Comparison of ENCODE assay signal across 10 mouse cellular contexts in genomic region chr11:95495883-95496282, GRCm38 (mm10). TPM values are rescaled to one million over a fixed set of nuclear protein-coding genes. Genes with fewer than 3 reads are reported as not detected.
"Had no signal": no experiment of that assay in that cellular context is flagged by ENCODE, and none has a peak within 500 bp of the region (broad histone marks: within the 10 kb centered on the region; RNA-seq: fewer than 3 reads in every experiment).

No protein-coding gene starts in this region.

- DNase-seq: kidney, postnatal 14 days; kidney, postnatal 4 days; left cerebral cortex, postnatal 4 days; liver, postnatal 0 days; lung, embryonic 14.5 days; thymus, adult 18-20 months; thymus, postnatal 36 days had no signal

RNA-seq across cellular contexts. Expression of gene Nxph3, which starts 18.5 kb away (rescaled TPM):
- total RNA-seq: megakaryocyte, adult 5-6 weeks; neutrophil, adult 5-6 weeks had no signal
- polyA plus RNA-seq: liver, postnatal 0 days; macrophage had no signal
